Mouse (Mus musculus): ENCODE results near the gene Trp53. TPM values are rescaled to one million over a fixed set of nuclear protein-coding genes. Genes with fewer than 3 reads are reported as not detected.

Trp53 gene
- total and polyA plus RNA-seq, 3 experiments, result 76.4 to 212 TPM; not detected in 1

GRCm38 (mm10) chr11:69601768-69602167, 21.6 kb downstream of the Trp53 start (continued):
- TF ChIP-seq MYC (IDR thresholded peaks at IDR 0.05; ENCODE audit: low read depth, low read length) (no peak), USF1 (IDR thresholded peaks at IDR 0.05; ENCODE audit: low read depth, low read length) (no peak)

DNA sequence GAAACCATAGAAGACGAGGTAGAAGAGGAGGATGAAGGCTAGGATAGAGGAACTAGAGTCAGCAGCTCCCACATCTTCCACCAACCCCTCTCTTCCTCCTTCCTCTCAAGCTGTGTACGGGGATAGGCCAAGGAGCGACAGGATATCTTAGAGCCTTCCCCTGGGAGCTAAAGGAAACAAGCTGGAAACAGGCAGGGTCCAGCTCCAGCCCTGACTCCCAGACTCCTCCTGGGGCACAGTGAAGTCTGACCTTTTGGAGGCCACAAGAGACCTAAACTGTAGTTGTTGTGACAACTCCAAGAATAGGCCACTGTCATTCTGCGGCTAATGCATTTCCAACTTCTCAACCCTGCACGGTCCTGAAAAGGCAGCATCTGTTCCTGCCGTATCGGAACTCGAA, 23.4 kb downstream of the Trp53 start:
- DNase-seq (ENCODE audit: low read depth, low spot score), result no peak
- H3K36me3 ChIP-seq (ENCODE audit: control insufficient read depth in 1 of 2, insufficient read depth in 2 of 2, low read length in 2 of 2), result peaks cover 4 to 29% of the 10 kb centered on the region in 2 experiments
- H3K9ac ChIP-seq (ENCODE audit: control insufficient read depth, low read depth, low read length, poor library complexity, severe bottlenecking), result no peak overlapping the region
- no peak overlapping the region for H3K27ac ChIP-seq (ENCODE audit: control insufficient read depth, low read depth, low read length)
- H3K79me2 ChIP-seq (ENCODE audit: control insufficient read depth, insufficient read depth, low read length, poor library complexity), result peaks cover 6% of the 10 kb centered on the region
- H3K27me3 ChIP-seq (ENCODE audit: control insufficient read depth in 1 of 2, insufficient read depth in 2 of 2, low read length in 2 of 2), result no peaks in the 10 kb centered on the region
- TF ChIP-seq POLR2AphosphoS5 (IDR thresholded peaks at IDR 0.05; ENCODE audit: borderline replicate concordance, low read depth, low read length) (no peak), POLR2A (IDR thresholded peaks at IDR 0.05; ENCODE audit: control insufficient read depth in 1 of 2, insufficient read depth in 1 of 2, low read depth in 1 of 2, low read length in 2 of 2, poor library complexity in 1 of 2) (peak in 1 of 2 experiments; percentile 12; a peak in 1 of 4 replicates)
- no peaks in the 10 kb centered on the region for H3K9me3 ChIP-seq (replicated peaks; ENCODE audit: insufficient read depth, low read length)
- H3K4me3 ChIP-seq (ENCODE audit: control insufficient read depth in 1 of 2, insufficient read depth in 1 of 2, low read depth in 2 of 2, low read length in 2 of 2), result no peak overlapping the region
- peaks cover 25 to 50% of the 10 kb centered on the region in 2 experiments for H3K4me1 ChIP-seq (ENCODE audit: control insufficient read depth in 1 of 2, insufficient read depth in 2 of 2, low read length in 2 of 2)

DNA sequence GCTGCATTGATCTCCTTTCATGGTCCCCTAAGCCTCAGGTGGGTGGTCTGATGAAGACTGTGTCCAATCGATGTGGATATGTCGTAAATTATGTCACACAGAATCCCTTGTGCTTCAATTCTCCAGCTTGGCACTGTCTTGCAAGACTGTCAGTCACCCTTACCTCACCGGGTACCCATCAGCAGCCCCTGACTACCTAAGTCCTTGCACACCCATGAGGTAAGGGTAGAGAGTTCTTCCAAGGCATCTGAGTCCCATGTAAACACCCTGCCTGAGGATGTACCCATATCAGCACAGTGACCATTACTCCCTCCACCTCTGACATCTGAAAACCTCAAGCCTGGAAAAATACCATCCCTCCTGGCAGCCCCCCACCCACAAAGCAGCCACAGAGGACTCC, 24.2 kb downstream of the Trp53 start:
- H3K27me3 ChIP-seq (ENCODE audit: control insufficient read depth in 1 of 2, insufficient read depth in 2 of 2, low read length in 2 of 2), result no peaks in the 10 kb centered on the region
- peak overlapping the region; percentile 56 to 80 for H3K4me3 ChIP-seq (ENCODE audit: control insufficient read depth in 1 of 2, insufficient read depth in 1 of 2, low read depth in 2 of 2, low read length in 2 of 2)
- H3K36me3 ChIP-seq (ENCODE audit: control insufficient read depth in 1 of 2, insufficient read depth in 2 of 2, low read length in 2 of 2), result peaks cover 1 to 32% of the 10 kb centered on the region in 2 experiments; a peak in 3 of 4 replicates
- peak overlapping the region; percentile 73 for H3K9ac ChIP-seq (ENCODE audit: control insufficient read depth, low read depth, low read length, poor library complexity, severe bottlenecking)
- H3K79me2 ChIP-seq (ENCODE audit: control insufficient read depth, insufficient read depth, low read length, poor library complexity), result peaks cover 6% of the 10 kb centered on the region
- peaks cover 28 to 57% of the 10 kb centered on the region in 2 experiments for H3K4me1 ChIP-seq (ENCODE audit: control insufficient read depth in 1 of 2, insufficient read depth in 2 of 2, low read length in 2 of 2)
- H3K9me3 ChIP-seq (replicated peaks; ENCODE audit: insufficient read depth, low read length), result no peaks in the 10 kb centered on the region
- H3K27ac ChIP-seq (ENCODE audit: control insufficient read depth, low read depth, low read length), result no peak overlapping the region
- peak; percentile 51 for DNase-seq (ENCODE audit: low read depth, low spot score)
- TF ChIP-seq POLR2AphosphoS5 (IDR thresholded peaks at IDR 0.05; ENCODE audit: borderline replicate concordance, low read depth, low read length), result peak; percentile 37; the same call in 1 of the 2 replicates
- TF ChIP-seq RCOR1 (IDR thresholded peaks at IDR 0.05; ENCODE audit: low read depth, low read length), result no peak

DNA sequence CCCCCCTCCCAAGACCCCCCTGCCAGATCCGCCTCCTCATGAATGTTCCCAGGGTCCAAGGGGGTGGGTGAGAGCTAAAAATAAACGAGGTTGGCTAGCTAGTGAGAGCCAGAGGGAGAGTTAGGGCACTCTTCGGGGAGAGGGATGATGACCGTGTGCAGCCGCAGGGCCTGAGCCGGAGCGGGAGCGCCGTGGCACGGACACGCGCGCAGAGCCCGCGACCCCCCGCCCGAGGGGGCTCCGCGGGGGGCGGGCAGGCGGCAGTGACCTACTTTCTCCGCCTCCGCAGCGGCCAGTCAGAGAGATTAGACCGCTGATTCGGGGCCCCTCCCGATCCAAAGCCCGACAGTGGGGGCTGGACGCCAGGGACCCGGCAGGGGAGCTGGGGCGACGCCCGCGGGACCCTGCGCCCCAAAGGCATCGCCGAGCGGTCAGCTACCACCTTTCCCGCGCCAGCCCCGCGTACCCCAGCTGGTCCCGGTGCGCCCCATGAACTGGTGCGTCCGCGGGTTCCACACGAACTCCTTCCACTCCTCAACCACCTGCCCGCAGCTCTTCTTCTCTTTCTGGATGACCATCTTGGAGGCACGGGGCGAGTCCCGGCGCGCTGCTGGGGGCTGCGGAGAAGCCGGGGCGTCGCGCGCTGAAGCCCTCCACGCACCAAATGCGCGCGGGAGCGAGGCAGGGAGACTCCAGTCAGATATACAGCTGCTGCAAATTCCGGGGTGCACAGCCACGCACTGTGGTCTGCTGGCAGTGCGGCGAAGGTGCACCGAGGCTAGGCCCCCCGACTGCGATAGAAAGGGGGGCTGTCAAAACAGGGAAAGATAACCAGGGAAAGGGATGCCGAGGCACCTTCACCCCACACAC, 24.9 kb downstream of the Trp53 start:
- Histone ChIP-seq H3K27ac (ENCODE audit: control insufficient read depth, low read depth, low read length) (peak overlapping the region; percentile 50), H3K27me3 (ENCODE audit: control insufficient read depth in 1 of 2, insufficient read depth in 2 of 2, low read length in 2 of 2) (no peaks in the 10 kb centered on the region), H3K36me3 (ENCODE audit: control insufficient read depth in 1 of 2, insufficient read depth in 2 of 2, low read length in 2 of 2) (peaks cover 1 to 37% of the 10 kb centered on the region in 2 experiments; a peak in 3 of 4 replicates), H3K79me2 (ENCODE audit: control insufficient read depth, insufficient read depth, low read length, poor library complexity) (peaks cover 6% of the 10 kb centered on the region), H3K9ac (ENCODE audit: control insufficient read depth, low read depth, low read length, poor library complexity, severe bottlenecking) (peak overlapping the region; percentile 73), H3K9me3 (replicated peaks; ENCODE audit: insufficient read depth, low read length) (no peaks in the 10 kb centered on the region), H3K4me1 (ENCODE audit: control insufficient read depth in 1 of 2, insufficient read depth in 2 of 2, low read length in 2 of 2) (peaks cover 32 to 58% of the 10 kb centered on the region in 2 experiments), H3K4me3 (ENCODE audit: control insufficient read depth in 1 of 2, insufficient read depth in 1 of 2, low read depth in 2 of 2, low read length in 2 of 2) (peak overlapping the region; percentile 56 to 80)
- no peak for DNase-seq (ENCODE audit: low read depth, low spot score)
- TF ChIP-seq MYB (IDR thresholded peaks at IDR 0.05; ENCODE audit: low read depth, low read length), result no peak
- no peak for TF ChIP-seq UBTF (IDR thresholded peaks at IDR 0.05; ENCODE audit: borderline replicate concordance, insufficient read depth, low read depth, low read length)
- no peak; the same call in 1 of the 2 replicates for TF ChIP-seq MAX (IDR thresholded peaks at IDR 0.05; ENCODE audit: low read length)
- no peak for TF ChIP-seq ETS1 (IDR thresholded peaks at IDR 0.05; ENCODE audit: low read depth, low read length)
- no peak for TF ChIP-seq KAT2A (conservative IDR thresholded peaks at IDR 0.05; ENCODE audit: low read depth, low read length)
- peak in 1 of 2 experiments; percentile 11; a peak in 1 of 4 replicates for TF ChIP-seq EP300 (IDR thresholded peaks at IDR 0.05; ENCODE audit: low read depth in 1 of 2, low read length in 2 of 2)
- TF ChIP-seq CHD2 (IDR thresholded peaks at IDR 0.05; ENCODE audit: low read length), result no peak
- no peak for TF ChIP-seq MAFK (IDR thresholded peaks at IDR 0.05; ENCODE audit: borderline replicate concordance, low read depth, low read length)
- no peak for TF ChIP-seq ZMIZ1 (IDR thresholded peaks at IDR 0.05; ENCODE audit: low read depth, low read length)
- TF ChIP-seq JUND (IDR thresholded peaks at IDR 0.05; ENCODE audit: low read depth, low read length), result no peak
- TF ChIP-seq ZKSCAN1 (IDR thresholded peaks at IDR 0.05; ENCODE audit: low read depth, low read length), result no peak
- TF ChIP-seq MAZ (IDR thresholded peaks at IDR 0.05; ENCODE audit: low read depth, low read length), result peak; percentile 64; the same call in 1 of the 2 replicates
- no peak for TF ChIP-seq E2F4 (IDR thresholded peaks at IDR 0.05; ENCODE audit: borderline replicate concordance, low read depth, low read length)
- TF ChIP-seq TAL1 (IDR thresholded peaks at IDR 0.05; ENCODE audit: low read length), result no peak
- TF ChIP-seq HCFC1 (IDR thresholded peaks at IDR 0.05; ENCODE audit: low read depth, low read length), result no peak
- TF ChIP-seq SIN3A (IDR thresholded peaks at IDR 0.05; ENCODE audit: low read length), result 0 out of 2 replicates have a peak, but pooled peaks have one; percentile 47
- no peak for TF ChIP-seq RAD21 (IDR thresholded peaks at IDR 0.05; ENCODE audit: low read depth, low read length)

Data from MEL (cell line).